Mouse (Mus musculus) ES-Bruce4 (cell line): ENCODE data around the gene Car6.

Source experiments
- EP300 ChIP-seq: IDR thresholded peaks from 2 replicates; pipeline ENCODE4 v1.6.1; 2011; ENCODE audit warnings: low read depth, low read length; ENCODE audit not compliant: insufficient read depth
- POLR2A ChIP-seq: IDR thresholded peaks from one replicate; pipeline ENCODE4 v1.8.1; 2011; ENCODE audit warnings: low read length; ENCODE audit not compliant: insufficient read depth

DNA sequence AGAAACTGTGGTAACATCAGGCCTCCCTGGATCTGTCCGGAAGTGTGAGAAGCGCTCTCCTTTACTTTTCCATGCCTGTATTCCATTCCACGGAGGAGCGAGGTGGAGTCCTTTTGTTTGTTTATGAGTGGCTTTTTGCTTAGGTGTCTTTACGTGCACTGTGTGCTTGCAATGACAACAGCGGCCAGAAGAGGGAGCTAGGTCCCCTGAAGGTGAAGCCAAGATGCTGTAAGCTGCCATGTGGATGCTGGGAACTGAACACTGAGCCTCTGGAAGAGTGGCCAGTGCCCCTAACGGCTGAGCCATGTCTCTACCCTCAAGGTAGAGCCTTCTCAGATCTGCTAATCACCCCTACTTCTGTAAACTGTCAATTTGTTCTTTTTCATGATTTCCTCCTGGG is 19.8 kb downstream of the Car6 start:
- no peak for TF ChIP-seq EP300
- no peak for TF ChIP-seq POLR2A
